Mouse (Mus musculus): ENCODE results near the gene Arl16.

- no peak for TF ChIP-seq POLR2A (IDR thresholded peaks at IDR 0.05; ENCODE audit: borderline replicate concordance, low read depth, low read length)
- no peak for TF ChIP-seq CTCF (IDR thresholded peaks at IDR 0.05; ENCODE audit: low read depth, low read length)
Observed at GRCm38 (mm10) chr11:120442344-120442743, 25.1 kb downstream of the Arl16 start, which contains the start of gene Tspan10.
